Mouse (Mus musculus) thymus, postnatal 0 days (tissue): Measurements from ENCODE around the gene Gad1. TPM values are rescaled to one million over a fixed set of nuclear protein-coding genes. Genes with fewer than 3 reads are reported as not detected.

Source experiments
- DNase-seq: peaks from one replicate; pipeline ENCODE4 v3.0.0-alpha.2; 2015; ENCODE audit warnings: low spot score
- polyA plus RNA-seq: library from polyadenylated mRNA; unstranded; fragments of >200 nt; fragmentation: Nextera tagmentation; extraction: Ambion mirVana; gene quantifications from 2 replicates; pipeline ENCODE4 v1.2.1, GENCODE M21; 2015

The Gad1 gene
- polyA plus RNA-seq = 0.29 and 0.49 TPM in 2 replicates

GRCm38 (mm10) chr2:70552772-70553171, at the start of gene Gad1:
Gad1 (plus strand) TSS chr2:70553072.
- DNase-seq = no peak

GRCm38 (mm10) chr2:70503436-70503835, 49.4 kb upstream of the Gad1 start:
- no peak for DNase-seq

GRCm38 (mm10) chr2:70505229-70505628, 47.6 kb upstream of the Gad1 start:
- DNase-seq = no peak

GRCm38 (mm10) chr2:70505896-70506295, 47.0 kb upstream of the Gad1 start:
- DNase-seq = no peak

GRCm38 (mm10) chr2:70506372-70506771, 46.5 kb upstream of the Gad1 start:
- DNase-seq = no peak

GRCm38 (mm10) chr2:70508496-70508895, 44.4 kb upstream of the Gad1 start, which contains the start of gene Erich2:
Erich2 (plus strand) TSS chr2:70508819.
- no peak for DNase-seq

GRCm38 (mm10) chr2:70509021-70509632, 43.7 kb upstream of the Gad1 start:
- DNase-seq = no peak

GRCm38 (mm10) chr2:70538283-70538682, 14.6 kb upstream of the Gad1 start:
- peak; percentile 20 for DNase-seq

- no peak for DNase-seq
These were observed 2.2 kb upstream of the Gad1 start for GRCm38 (mm10) chr2:70550671-70551070.

- no peak for DNase-seq
These were observed 1.4 kb upstream of the Gad1 start for GRCm38 (mm10) chr2:70551446-70551845.

GRCm38 (mm10) chr2:70552067-70552598, 739 bp upstream of the Gad1 start:
- no peak for DNase-seq

GRCm38 (mm10) chr2:70553826-70554225, 954 bp downstream of the Gad1 start:
- no peak for DNase-seq

- peak; percentile 81 for DNase-seq
These were observed 5.4 kb downstream of the Gad1 start for GRCm38 (mm10) chr2:70558112-70558842.

GRCm38 (mm10) chr2:70558843-70559451, 6.1 kb downstream of the Gad1 start:
- no peak for DNase-seq

- peak; percentile 86 for DNase-seq
These were observed 6.6 kb downstream of the Gad1 start for GRCm38 (mm10) chr2:70559520-70559919.

- DNase-seq = peak; percentile 67
These were observed 8.4 kb downstream of the Gad1 start for GRCm38 (mm10) chr2:70561077-70561795.

- no peak for DNase-seq
These were observed 9.2 kb downstream of the Gad1 start for GRCm38 (mm10) chr2:70562011-70562491.

- DNase-seq = no peak
These were observed 9.7 kb downstream of the Gad1 start for GRCm38 (mm10) chr2:70562611-70562980.

- DNase-seq = no peak
These were observed 10.3 kb downstream of the Gad1 start for GRCm38 (mm10) chr2:70562981-70563671.

- DNase-seq = no peak
These were observed 11.1 kb downstream of the Gad1 start for GRCm38 (mm10) chr2:70563721-70564645.
